Mouse (Mus musculus) heart, embryonic 14.5 days (tissue): ENCODE data around the gene Gm28557. TPM values are rescaled to one million over a fixed set of nuclear protein-coding genes. Genes with fewer than 3 reads are reported as not detected.
A peak's percentile ranks its signal among the peaks of the same experiment; 100 is the strongest.
"Not testable (repeated sequence)": the region's sequence is repeated elsewhere in the genome, so short reads cannot be mapped to it uniquely, and the experiment has no call there.

ENCODE experiments used
- ATAC-seq: fragments of 200-750 bp; cut with Nextera tagmentation; 2 replicates; pipeline ENCODE4 v1.8.0; 2017; ENCODE audit warnings: low read depth, moderate TSS enrichment; ENCODE audit not compliant: insufficient number of reproducible peaks, insufficient read depth, low FRiP score
- H3K27ac ChIP-seq, 2 experiments: fragments of 200-500 bp in 1 of 2; fragments of 300-500 bp in 1 of 2; sonication (generic) in 1 of 2; replicated peaks in 1 of 2; 2 replicates each; pipeline ENCODE4 v1.5.1; 2012 to 2014; ENCODE audit warnings: low read depth in 2 of 2, low read length in 2 of 2, control low read depth in 1 of 2, mild to moderate bottlenecking in 1 of 2, mixed read lengths in 1 of 2; ENCODE audit not compliant: control insufficient read depth in 1 of 2, insufficient read depth in 1 of 2
- H3K27me3 ChIP-seq: fragments of 300-500 bp; sonication (generic); 2 replicates; pipeline ENCODE4 v1.6.1; 2014; ENCODE audit warnings: mild to moderate bottlenecking, low read length, control low read depth; ENCODE audit not compliant: control insufficient read depth, insufficient read depth
- H3K36me3 ChIP-seq: fragments of 300-500 bp; sonication (generic); 2 replicates; pipeline ENCODE4 v1.6.1; 2014; ENCODE audit warnings: mild to moderate bottlenecking, control low read depth, low read length, mixed read lengths; ENCODE audit not compliant: control insufficient read depth, insufficient read depth
- H3K4me1 ChIP-seq, 2 experiments: fragments of 200-500 bp in 1 of 2; fragments of 300-500 bp in 1 of 2; sonication (generic) in 1 of 2; 2 replicates each; pipeline ENCODE4 v1.6.1; 2012 to 2014; ENCODE audit warnings: low read length in 2 of 2, control low read depth in 1 of 2, mixed read lengths in 1 of 2; ENCODE audit not compliant: control insufficient read depth in 2 of 2, insufficient read depth in 2 of 2
- H3K4me2 ChIP-seq: fragments of 300-500 bp; sonication (generic); 2 replicates; pipeline ENCODE4 v1.6.1; 2014; ENCODE audit warnings: mild to moderate bottlenecking, low read length
- H3K4me3 ChIP-seq, 2 experiments: fragments of 200-500 bp in 1 of 2; fragments of 300-500 bp in 1 of 2; sonication (generic) in 1 of 2; 2 replicates each; pipeline ENCODE4 v1.5.1; 2012 to 2014; ENCODE audit warnings: low read length in 2 of 2, mild to moderate bottlenecking in 2 of 2, control low read depth in 1 of 2, low read depth in 1 of 2, moderate library complexity in 1 of 2; ENCODE audit not compliant: control insufficient read depth in 1 of 2, insufficient read depth in 1 of 2
- H3K9ac ChIP-seq: fragments of 300-500 bp; sonication (generic); 2 replicates; pipeline ENCODE4 v1.6.1; 2014; ENCODE audit warnings: mild to moderate bottlenecking, low read length
- H3K9me3 ChIP-seq: fragments of 300-500 bp; sonication (generic); 2 replicates; pipeline ENCODE4 v1.6.1; 2016; ENCODE audit warnings: low read length, control low read depth; ENCODE audit not compliant: control insufficient read depth
- WGBS: fragments of 180-500 bp; shearing (Covaris S2); extraction: QIAGEN DNeasy Blood & Tissue Kit; methylation state at CpG from one replicate; pipeline ENCODE4 v1.1.7; 2014; 5-methylcytosine and 5-hydroxymethylcytosine counted together
- polyA plus RNA-seq: library from polyadenylated mRNA; unstranded; fragments of >200 nt; fragmentation: Nextera tagmentation; extraction: Ambion mirVana; gene quantifications from 2 replicates; pipeline ENCODE4 v1.2.1, GENCODE M21; 2014

Gm28557 gene
- 1.6 and 2.7 TPM in 2 replicates for polyA plus RNA-seq

DNA sequence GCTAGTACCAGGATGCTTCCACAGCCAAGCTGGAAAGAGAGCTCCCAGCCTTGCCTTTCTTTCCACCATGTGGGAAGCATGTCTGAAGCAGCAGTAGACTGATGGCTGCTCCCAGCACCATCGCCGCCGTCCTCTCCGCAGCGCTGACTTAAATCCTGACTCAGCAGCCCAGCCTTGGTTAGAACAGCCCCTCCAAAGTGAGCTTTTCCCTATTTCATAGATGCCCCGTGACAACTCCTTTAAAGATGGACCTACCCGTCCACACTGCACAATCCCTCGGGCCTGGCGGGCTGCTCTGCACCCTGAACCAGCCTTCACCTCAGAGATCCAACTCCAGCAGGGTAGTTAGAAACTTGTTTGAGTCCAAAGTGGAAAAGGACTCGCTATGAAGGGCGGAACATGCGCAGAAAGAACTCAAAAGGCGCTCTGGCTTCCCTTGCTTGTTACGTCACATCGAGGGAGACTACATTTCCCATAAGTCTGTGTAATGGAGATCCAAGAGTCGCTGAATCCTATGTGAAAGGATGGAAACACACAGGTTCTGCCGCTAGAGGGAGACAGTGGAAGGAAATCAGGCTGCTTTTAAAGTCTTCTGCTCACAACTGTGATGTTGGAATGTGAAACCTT lies at the start of gene Gm28557:
Gm28557 (minus strand) TSS at position 411 of the 627 bp plus-strand sequence.
- H3K36me3 ChIP-seq = peaks cover 10% of the 10 kb centered on the region
- H3K27me3 ChIP-seq = no peaks in the 10 kb centered on the region
- peak; percentile 98 for ATAC-seq
- WGBS = under 1% methylated on average over 17 of the region's 17 CpGs
- H3K9ac ChIP-seq = peak within 1 kb of the TSS; percentile 82
- peak within 1 kb of the TSS; percentile 62 to 65 for H3K4me3 ChIP-seq
- no peaks in the 10 kb centered on the region for H3K9me3 ChIP-seq
- H3K4me1 ChIP-seq = peaks cover 5 to 7% of the 10 kb centered on the region in 2 experiments
- peak within 1 kb of the TSS; percentile 80 for H3K4me2 ChIP-seq
- H3K27ac ChIP-seq = peak within 1 kb of the TSS; percentile 90 to 92

DNA sequence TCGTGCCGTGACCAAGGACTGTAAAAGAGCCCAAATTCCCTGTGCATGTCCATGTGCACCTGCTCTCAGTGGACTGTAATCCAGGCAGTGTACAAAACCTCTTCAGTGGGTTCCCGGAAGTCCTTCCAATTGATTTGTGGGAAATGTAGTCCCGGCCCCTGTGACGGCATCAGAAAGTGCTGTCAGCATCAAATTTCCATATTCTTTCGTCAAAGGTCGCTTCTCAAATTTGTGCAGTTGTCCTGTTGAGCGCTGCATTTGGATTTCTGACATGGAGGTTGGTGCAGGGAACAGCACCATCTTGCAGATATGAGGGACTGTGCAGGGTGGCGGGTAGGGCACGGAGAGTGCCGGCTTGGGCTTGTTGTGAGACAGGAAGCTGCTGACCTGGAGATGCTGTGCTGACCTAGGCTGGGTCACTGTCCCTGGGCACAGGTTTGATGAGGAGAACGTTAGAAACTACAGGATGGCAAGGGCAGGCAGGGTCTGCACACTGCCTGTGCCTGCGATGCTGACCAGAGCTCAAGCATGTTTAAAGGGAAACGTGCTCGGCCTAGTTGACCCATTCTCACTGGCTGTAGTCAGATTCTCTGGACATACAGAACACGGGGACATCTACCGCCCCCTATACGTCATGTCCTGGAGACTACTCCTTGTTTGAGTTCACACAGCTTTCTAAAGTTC lies 19.8 kb upstream of the Gm28557 start:
- Histone ChIP-seq H3K4me2 (peak overlapping the region; percentile 75), H3K36me3 (no peaks in the 10 kb centered on the region), H3K4me3 (peak overlapping the region; percentile 71 to 89), H3K27me3 (no peaks in the 10 kb centered on the region), H3K4me1 (peaks cover 0 to 7% of the 10 kb centered on the region in 2 experiments; a peak in 1 of 4 replicates), H3K9ac (peak overlapping the region; percentile 82), H3K9me3 (no peaks in the 10 kb centered on the region), H3K27ac (peak overlapping the region; percentile 23 to 58; a peak in 3 of 4 replicates)
- ATAC-seq = peak; percentile 83
- WGBS = under 1% methylated on average over 18 of the region's 18 CpGs

DNA sequence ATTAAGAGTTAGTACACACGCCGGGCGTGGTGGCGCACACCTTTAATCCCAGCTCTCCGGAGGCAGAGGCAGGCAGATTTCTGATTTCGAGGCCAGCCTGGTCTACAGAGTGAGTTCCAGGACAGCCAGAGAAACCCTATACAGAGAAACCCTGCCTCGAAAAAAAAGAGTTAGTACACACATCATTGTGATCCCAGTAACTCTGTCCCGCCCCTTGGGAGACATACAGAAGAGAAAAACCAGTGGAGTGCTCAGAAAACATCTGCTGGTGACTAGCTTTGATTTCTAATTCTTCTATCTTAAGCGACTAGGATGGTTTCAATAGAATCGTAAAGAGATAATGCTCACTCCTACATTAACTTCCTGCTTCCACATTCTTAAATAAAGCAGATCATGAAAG lies 19.1 kb upstream of the Gm28557 start:
- H3K9ac ChIP-seq, H3K36me3 ChIP-seq, ATAC-seq, H3K4me1 ChIP-seq, H3K9me3 ChIP-seq, H3K27me3 ChIP-seq, H3K27ac ChIP-seq: not testable (repeated sequence)
- H3K4me3 ChIP-seq = peak overlapping the region in 1 of 2 experiments; percentile 71; a peak in 1 of 4 replicates
- H3K4me2 ChIP-seq = peak overlapping the region; percentile 75
- WGBS = 68% methylated on average over 10 of the region's 10 CpGs

DNA sequence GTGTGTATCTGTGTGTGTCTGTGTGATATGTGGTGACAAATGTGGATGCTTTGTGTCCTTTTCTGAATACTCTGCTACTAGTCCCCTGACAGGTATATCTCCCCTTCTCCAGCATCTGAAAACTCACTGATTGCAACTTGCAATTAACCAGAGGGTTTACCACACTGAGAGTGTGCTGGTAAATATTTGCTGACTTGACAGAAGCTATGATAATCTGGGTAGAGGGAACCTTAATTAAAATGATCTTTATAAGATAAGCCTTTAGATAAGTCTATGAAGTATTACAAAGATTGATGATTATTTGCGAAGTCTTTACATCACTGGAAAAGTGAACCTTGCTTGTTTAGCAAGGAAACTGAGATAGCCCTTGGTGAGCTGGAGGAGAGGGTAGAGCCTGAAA lies 16.1 kb upstream of the Gm28557 start:
- Histone ChIP-seq H3K4me2 (no peak overlapping the region), H3K27ac (no peak overlapping the region), H3K9me3 (no peaks in the 10 kb centered on the region), H3K4me1 (peaks cover 0 to 7% of the 10 kb centered on the region in 2 experiments; a peak in 1 of 4 replicates), H3K27me3 (no peaks in the 10 kb centered on the region), H3K4me3 (no peak overlapping the region), H3K36me3 (no peaks in the 10 kb centered on the region), H3K9ac (no peak overlapping the region)
- ATAC-seq = no peak
- 78% methylated on average over 1 of the region's 1 CpGs for WGBS

GRCm38 (mm10) chr13:67121360-67121759 lies 13.0 kb upstream of the Gm28557 start, which contains the start of gene Zfp759:
Gene Zfp759 (plus strand): TSS chr13:67121660.
- H3K27ac ChIP-seq, H3K4me2 ChIP-seq, ATAC-seq, H3K36me3 ChIP-seq, H3K4me1 ChIP-seq, H3K4me3 ChIP-seq, H3K9me3 ChIP-seq, H3K9ac ChIP-seq, H3K27me3 ChIP-seq: not testable (repeated sequence)

GRCm38 (mm10) chr13:67116163-67116562 lies 7.8 kb upstream of the Gm28557 start, which contains the start of gene Rslcan18:
Gene Rslcan18 (minus strand): TSS chr13:67116263.
- H3K4me3 ChIP-seq, H3K9ac ChIP-seq, H3K27me3 ChIP-seq, H3K4me2 ChIP-seq, H3K36me3 ChIP-seq, H3K9me3 ChIP-seq, H3K4me1 ChIP-seq, ATAC-seq, H3K27ac ChIP-seq: not testable (repeated sequence)
- 76% methylated on average over 8 of the region's 8 CpGs for WGBS

GRCm38 (mm10) chr13:67113287-67113686 lies 4.9 kb upstream of the Gm28557 start:
- Histone ChIP-seq H3K4me3 (no peak overlapping the region), H3K36me3 (no peaks in the 10 kb centered on the region)
- ATAC-seq = no peak

More at GRCm38 (mm10) chr13:67113287-67113686, 4.9 kb upstream of the Gm28557 start:
- Histone ChIP-seq H3K27ac (no peak overlapping the region), H3K4me1 (no peaks in the 10 kb centered on the region), H3K9ac (no peak overlapping the region), H3K9me3 (no peaks in the 10 kb centered on the region), H3K27me3 (no peaks in the 10 kb centered on the region), H3K4me2 (no peak overlapping the region)
- WGBS = 81% methylated on average over 2 of the region's 2 CpGs
